Mouse (Mus musculus) olfactory bulb, adult 2 months (tissue): ENCODE results near the gene Anks3.

ENCODE experiments used
- CTCF ChIP-seq: fragments of 200-500 bp; IDR thresholded peaks from 2 replicates; pipeline ENCODE4 v1.5.1; 2012; ENCODE audit warnings: low read depth, mild to moderate bottlenecking, low read length, moderate library complexity; ENCODE audit not compliant: insufficient read depth
- POLR2A ChIP-seq: fragments of 200-500 bp; IDR thresholded peaks from 2 replicates; pipeline ENCODE4 v1.6.1; 2012; ENCODE audit warnings: mild to moderate bottlenecking, low read depth, low read length, moderate library complexity; ENCODE audit not compliant: insufficient read depth

DNA sequence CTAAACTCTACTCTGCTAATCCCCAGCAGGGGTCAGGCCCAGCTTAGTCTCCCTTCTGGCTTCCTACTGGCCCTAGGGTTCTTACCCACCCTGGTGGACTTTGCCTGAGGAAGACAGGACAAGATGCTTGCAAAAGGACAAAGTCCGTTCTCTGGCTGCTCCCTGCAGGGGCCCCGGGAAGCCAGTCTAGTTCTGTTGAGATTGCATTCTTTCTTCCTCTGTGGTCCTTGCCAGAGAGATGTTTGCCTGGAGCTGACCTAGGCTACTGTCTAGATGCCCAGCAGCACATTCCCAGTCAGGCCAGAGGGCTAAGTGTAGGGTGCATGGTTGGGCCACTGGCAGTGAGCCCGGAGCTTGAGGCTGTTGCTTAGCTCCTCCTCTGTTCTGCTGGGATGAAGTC, 31.6 kb downstream of the Anks3 start:
- TF ChIP-seq CTCF, result no peak
- TF ChIP-seq POLR2A, result no peak
